Mouse (Mus musculus): ENCODE results near the gene Erbb4.

Erbb4 gene

GRCm38 (mm10) chr1:69024858-69025257, 83.0 kb downstream of the Erbb4 start:
- no peak for DNase-seq (ENCODE audit: low read depth)

GRCm38 (mm10) chr1:69023157-69023925, 84.5 kb downstream of the Erbb4 start:
- no peak for DNase-seq (ENCODE audit: low read depth)

DNA sequence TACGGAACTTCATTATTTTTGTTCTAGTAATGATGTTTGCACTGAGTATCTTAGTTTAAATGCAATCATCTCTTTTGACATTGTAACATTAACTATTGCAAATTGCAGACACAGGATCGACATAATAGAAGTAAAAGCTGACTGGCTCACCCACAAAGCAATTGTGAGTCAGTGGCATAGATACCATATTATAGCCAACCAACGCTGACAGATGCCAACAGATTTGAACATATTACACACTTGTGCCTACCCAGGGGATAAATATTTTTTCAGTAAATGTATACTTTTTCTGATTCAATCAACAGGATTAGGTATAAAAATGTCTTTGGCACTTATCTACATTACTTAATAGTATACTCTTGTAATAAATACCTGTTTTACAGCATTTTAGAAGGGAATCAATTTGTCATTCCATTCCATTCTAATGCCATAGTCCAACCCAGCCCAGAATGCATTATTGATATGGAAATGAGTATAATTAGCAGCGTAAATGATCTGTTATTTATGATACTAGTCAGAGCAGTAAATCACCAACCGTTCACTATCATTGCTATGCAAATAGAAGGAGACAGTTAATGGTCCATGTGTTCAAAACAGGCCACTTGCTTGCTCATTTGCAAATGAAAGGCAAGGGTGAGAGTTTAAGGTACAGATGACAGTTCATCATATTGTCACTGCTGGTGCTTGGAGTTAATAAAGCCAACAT, 97.9 kb downstream of the Erbb4 start:
- DNase-seq (ENCODE audit: low read depth), result no peak

- no peak for DNase-seq (ENCODE audit: low read depth)
Observed at GRCm38 (mm10) chr1:69001371-69001770, 106.5 kb downstream of the Erbb4 start.

DNA sequence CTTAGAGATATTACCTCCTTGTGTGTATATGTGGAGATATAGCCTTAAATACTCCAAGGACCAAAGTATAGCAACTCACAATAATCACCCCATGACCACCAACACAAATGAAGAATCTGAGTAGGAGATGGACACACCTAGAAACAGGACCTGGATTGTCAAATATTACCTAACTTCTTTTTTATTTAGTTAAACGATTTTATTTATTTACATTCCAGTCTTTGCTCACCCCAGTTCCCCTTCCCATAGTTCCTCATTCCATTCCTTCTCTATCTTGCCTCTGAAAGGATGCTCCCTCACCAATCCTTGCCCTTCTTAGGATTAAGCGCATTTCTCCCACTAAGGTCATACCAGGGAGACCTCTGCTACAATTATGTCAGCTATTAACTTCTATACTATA, 128.6 kb downstream of the Erbb4 start:
- DNase-seq (ENCODE audit: low read depth), result no peak

GRCm38 (mm10) chr1:68978571-68978970, 129.3 kb downstream of the Erbb4 start:
- no peak for DNase-seq (ENCODE audit: low read depth)

- no peak for DNase-seq (ENCODE audit: low read depth)
Observed at GRCm38 (mm10) chr1:68973355-68974127, 134.3 kb downstream of the Erbb4 start.

DNA sequence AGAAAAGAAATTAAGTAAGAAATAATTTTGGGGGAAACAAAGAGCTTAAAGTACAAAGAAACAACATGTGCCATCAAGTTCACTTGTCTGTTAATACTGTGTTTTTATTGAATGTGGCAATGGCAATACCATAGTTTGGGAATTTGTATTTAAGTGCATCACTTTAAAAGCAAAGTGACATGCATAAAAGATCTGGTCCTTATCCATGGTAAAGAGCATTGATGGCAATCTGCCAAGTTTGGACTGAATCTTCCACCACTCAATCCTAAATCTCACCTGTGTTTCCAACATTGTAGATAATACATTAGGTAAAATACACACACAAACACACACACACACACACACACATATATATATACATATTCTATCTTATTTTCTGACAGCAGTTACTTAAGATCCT, 143.7 kb downstream of the Erbb4 start:
- DNase-seq (ENCODE audit: low read depth), result no peak

- DNase-seq (ENCODE audit: low read depth), result no peak
Observed at GRCm38 (mm10) chr1:68961365-68962116, 146.3 kb downstream of the Erbb4 start.

GRCm38 (mm10) chr1:68956766-68957533, 150.9 kb downstream of the Erbb4 start:
- no peak for DNase-seq (ENCODE audit: low read depth)

GRCm38 (mm10) chr1:68955482-68955881, 152.4 kb downstream of the Erbb4 start:
- DNase-seq (ENCODE audit: low read depth), result no peak

GRCm38 (mm10) chr1:68943141-68943540, 164.7 kb downstream of the Erbb4 start:
- no peak for DNase-seq (ENCODE audit: low read depth)

GRCm38 (mm10) chr1:68934804-68935203, 173.1 kb downstream of the Erbb4 start:
- no peak for DNase-seq (ENCODE audit: low read depth)

GRCm38 (mm10) chr1:68933330-68934065, 174.4 kb downstream of the Erbb4 start:
- DNase-seq (ENCODE audit: low read depth), result no peak

- no peak for DNase-seq (ENCODE audit: low read depth)
Observed at GRCm38 (mm10) chr1:68917828-68918227, 190.0 kb downstream of the Erbb4 start.

DNA sequence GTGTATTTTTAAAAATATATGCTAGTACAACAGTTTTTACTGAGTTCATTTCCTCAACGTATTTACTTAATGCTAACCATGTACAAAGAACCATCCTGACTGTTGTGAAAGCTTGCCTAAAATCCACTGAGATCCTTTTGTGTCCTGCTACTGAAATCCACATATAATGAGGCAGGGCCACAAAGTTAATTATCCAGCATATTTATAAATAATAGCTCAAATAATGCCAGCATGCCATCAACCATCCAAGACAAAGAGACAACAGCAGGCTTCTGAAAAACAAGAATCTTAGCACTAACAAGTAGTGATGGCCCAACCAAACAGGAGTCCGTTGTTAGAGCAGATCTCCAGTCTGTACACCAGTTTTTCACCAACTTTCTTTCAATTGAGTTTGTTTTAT, 215.8 kb downstream of the Erbb4 start:
- no peak for DNase-seq (ENCODE audit: low read depth)

- DNase-seq (ENCODE audit: low read depth), result no peak
Observed at GRCm38 (mm10) chr1:68886823-68887222, 221.0 kb downstream of the Erbb4 start.

DNA sequence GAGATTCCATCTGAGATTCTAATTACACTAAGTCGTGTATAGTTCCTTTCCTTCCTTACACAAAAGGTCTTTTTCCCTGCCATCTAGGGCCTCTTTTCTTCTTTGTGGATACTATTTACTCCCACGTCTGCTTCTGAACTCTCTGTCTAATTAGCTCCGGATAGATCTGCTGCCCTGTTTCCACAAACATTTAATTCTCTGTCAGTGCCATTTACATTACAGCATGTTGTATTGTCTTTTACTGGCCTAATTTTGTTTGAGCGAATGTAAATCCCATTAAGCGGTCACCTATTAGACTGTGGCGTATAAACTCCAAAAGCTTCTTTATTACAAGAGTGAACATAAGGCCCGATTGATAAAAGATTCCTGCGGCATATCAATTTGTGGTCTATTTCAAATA, 232.9 kb downstream of the Erbb4 start:
- DNase-seq (ENCODE audit: low read depth), result no peak

DNA sequence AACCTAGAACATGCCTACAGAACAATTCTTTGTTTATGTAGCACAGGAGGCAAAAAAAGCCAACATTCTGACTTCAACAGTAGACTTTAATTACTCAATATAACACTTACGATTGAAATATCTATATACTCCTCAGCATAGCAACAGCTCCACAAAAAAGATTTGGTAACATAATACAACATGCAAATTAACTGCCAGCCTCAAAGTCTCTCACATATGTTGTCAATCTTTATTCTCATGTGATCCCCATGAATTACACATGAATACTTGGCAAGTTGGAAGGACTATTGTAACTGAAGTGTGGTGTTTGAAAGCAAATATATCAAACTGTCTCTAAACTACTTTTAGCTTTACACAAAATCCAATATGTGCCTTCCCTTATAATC, 234.2 kb downstream of the Erbb4 start:
- DNase-seq (ENCODE audit: low read depth), result no peak

- DNase-seq (ENCODE audit: low read depth), result no peak
Observed at GRCm38 (mm10) chr1:68872976-68873634, 234.8 kb downstream of the Erbb4 start.

Measured in induced T-regulatory cell, adult 2 months (primary cell).